Mouse (Mus musculus) megakaryocyte, embryonic 14.5 days (primary cell): ENCODE data around the gene Tln2.

Source experiments
- FLI1 ChIP-seq: IDR thresholded peaks from 2 replicates; pipeline ENCODE4 v1.6.1; 2012; ENCODE audit warnings: low read length, inconsistent platforms, mixed read lengths
- GATA1 ChIP-seq: IDR thresholded peaks from 3 replicates; pipeline ENCODE4 v1.6.1; 2012; ENCODE audit warnings: mixed read lengths, low read length, inconsistent platforms, borderline replicate concordance

DNA sequence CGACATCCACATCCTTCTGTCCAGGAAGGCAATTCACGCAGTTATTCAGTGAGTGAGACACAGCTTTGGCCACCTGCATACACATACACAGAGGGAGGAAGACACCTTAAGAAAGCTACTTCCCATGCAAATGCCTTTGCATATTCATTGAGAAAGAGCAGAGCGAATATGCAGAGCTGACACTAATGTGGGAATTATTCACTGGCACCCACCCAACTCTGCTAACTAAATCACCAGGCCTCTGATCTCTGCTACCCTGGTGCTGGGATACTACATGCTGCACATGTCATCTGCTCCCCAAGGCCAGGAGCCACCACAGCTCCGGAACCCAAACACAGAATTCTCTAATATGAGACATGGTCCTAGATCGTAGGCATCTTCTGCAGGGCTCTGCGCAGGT lies 237.6 kb downstream of the Tln2 start:
- TF ChIP-seq GATA1 (no peak), FLI1 (no peak)
